Mouse (Mus musculus) adrenal gland, postnatal 0 days (tissue): ENCODE measurements around the gene Tex47. TPM values are rescaled to one million over a fixed set of nuclear protein-coding genes. Genes with fewer than 3 reads are reported as not detected.

Experiments used
- polyA plus RNA-seq: library from polyadenylated mRNA; unstranded; fragments of >200 nt; fragmentation: Nextera tagmentation; extraction: Ambion mirVana; gene quantifications from 2 replicates; pipeline ENCODE4 v1.2.1, GENCODE M21; 2015

The Tex47 gene
- polyA plus RNA-seq, result not detected in 2 replicates

DNA sequence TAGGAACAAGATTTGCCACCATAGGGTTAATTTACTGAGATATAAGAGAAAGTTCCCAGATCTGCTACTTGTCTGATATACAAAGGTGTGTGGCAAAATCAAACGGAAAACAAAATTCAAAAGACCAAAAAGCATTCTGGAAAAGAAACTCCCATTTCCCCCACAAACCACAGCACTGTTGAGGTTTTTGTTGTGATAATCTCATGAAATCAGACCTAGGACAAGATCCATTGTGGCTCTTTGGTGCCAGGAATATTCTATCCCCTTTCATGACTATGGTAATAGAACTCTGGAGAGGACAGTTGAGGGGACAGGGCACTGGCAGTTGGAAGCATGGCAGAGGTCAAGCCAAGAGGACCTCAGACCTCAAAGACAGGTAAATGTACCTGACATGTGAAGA, at the start of gene Tex47:
Tex47 (plus strand) TSS at position 301 of the 400 bp plus-strand sequence.

DNA sequence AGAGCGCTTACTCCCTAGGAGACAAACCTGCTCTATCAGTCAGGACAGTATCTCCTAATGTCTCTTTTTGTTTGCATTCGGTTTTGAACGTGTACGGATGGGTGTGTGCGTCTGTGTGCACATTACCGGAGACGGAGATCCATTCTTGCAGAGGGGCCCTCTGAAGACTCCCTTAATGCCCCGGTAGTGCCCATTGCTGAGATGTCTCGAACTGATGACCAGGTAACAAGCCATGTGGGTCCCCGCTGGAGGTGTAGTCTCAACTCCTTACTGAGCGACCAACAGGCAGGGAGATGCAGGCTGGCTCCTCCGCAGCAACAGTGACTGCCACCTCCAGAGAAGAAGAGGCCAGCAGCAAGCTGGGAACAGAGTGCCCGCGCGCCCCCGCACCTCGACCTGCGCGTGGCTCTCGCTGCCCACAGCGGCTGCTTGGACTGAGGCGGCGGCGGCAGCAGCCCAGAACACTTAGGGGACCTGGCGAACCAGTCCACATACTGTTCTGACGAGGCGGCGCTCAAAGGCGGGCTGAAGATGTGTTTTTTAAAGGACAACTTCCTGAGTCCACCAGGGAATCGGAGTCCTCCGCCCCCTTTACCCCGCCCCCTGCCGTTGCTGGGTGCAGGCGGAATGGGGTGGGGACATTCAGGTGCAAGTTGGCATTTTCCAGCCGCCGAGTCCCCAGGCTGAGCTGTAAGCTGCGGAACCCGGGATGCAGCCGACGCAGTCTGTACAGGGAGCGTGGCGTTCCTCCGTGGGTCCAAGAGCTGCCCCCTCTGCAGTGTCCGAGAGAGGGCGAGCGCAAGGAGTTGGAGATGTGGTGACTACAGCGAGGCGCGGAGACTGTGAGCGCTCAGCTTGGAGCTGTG, 40.5 kb downstream of the Tex47 start, which contains the start of gene Zfp804b:
Zfp804b (minus strand) TSS at position 612 of the 866 bp plus-strand sequence.

Other genes starting within 250 kb of the Tex47 start
- gene Zfp804b, start 40.6 kb downstream of the Tex47 start, polyA plus RNA-seq, result 0.11 and 0.30 TPM in 2 replicates